Mouse (Mus musculus) brain, embryonic 14.5 days (tissue): ENCODE measurements at regions not wholly inside any gene's neighbourhood (a gene's known extent, or its start where the extent isn't known, plus 50 kb on each side); places are given as distances from the start of the nearest gene placed in this dataset.

Source experiments
- CTCF ChIP-seq: fragments of 200-500 bp; IDR thresholded peaks from 2 replicates; pipeline ENCODE4 v1.5.1; 2012; ENCODE audit warnings: inconsistent platforms, mild to moderate bottlenecking, moderate library complexity, borderline replicate concordance; ENCODE audit not compliant: insufficient read depth, insufficient read length; ENCODE audit errors: extremely low read depth
- POLR2A ChIP-seq: fragments of 200-500 bp; IDR thresholded peaks from 2 replicates; pipeline ENCODE4 v1.6.1; 2012; ENCODE audit warnings: mild to moderate bottlenecking, inconsistent platforms, borderline replicate concordance; ENCODE audit not compliant: poor library complexity, insufficient read depth, insufficient read length, severe bottlenecking; ENCODE audit errors: extremely low read depth

GRCm38 (mm10) chr8:11107435-11107834 lies 99.2 kb upstream of the Irs2 start:
- TF ChIP-seq CTCF: no peak
- no peak for TF ChIP-seq POLR2A
